Mouse (Mus musculus): Measurements from ENCODE around the gene Hmcn1.

- TF ChIP-seq CTCF (conservative IDR thresholded peaks at IDR 0.05; ENCODE audit: low read length) (no peak), POU5F1 (IDR thresholded peaks at IDR 0.05; ENCODE audit: borderline replicate concordance, low read length) (no peak)
Measured at GRCm38 (mm10) chr1:151031581-151031980, 38.3 kb upstream of the Hmcn1 start.
